Mouse (Mus musculus): Measurements from ENCODE around the gene Srsf10.

The Srsf10 gene

DNA sequence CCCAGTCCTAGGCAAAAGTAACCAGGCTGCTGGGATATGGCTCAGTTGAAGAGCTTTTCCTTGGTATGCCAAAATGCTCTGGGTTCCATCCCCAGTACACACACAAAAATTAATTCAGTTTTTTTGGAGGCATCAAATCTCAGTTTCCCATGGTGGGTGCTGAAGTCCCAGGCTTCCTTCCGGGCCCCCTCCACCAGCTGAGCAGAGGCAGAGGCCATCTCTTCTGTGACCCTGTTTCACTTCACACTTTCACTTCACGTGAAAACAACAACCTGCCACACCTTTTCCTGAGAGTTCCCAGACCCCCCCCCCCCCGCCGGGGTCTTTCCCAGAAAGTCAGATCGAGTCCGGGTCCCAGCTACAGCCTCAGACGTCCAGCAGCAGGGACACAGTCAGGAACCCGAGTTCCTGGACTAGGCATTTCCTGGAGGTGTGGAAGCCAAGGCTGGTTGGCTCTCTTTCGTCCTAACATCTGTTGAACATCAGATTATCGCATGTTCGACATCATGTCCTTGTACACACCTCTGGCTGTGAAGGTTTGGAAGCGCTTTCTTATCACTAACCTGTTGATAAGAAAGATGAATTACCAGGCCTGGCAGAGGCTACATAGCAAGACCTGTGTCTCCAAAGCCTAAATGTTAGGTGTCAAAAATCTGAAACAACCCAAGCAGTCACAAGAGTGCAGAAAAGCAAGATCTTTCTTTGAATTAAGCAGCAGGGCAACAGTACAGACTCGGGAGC lies 53.9 kb downstream of the Srsf10 start:
- Histone ChIP-seq H3K9me3 (ENCODE audit: low read length) (no peaks in the 10 kb centered on the region), H3K4me3 (replicated peaks; ENCODE audit: low read length) (no peak overlapping the region), H3K4me1 (replicated peaks; ENCODE audit: low read depth, low read length) (peaks cover 4% of the 10 kb centered on the region; the same call in 1 of the 2 replicates), H3K36me3 (ENCODE audit: insufficient read depth, low read length) (no peaks in the 10 kb centered on the region), H3K27me3 (ENCODE audit: insufficient read depth, low read length) (no peaks in the 10 kb centered on the region)
- TF ChIP-seq POU5F1 (IDR thresholded peaks at IDR 0.05; ENCODE audit: borderline replicate concordance, low read length): no peak
- no peak for TF ChIP-seq NANOG (IDR thresholded peaks at IDR 0.05; ENCODE audit: borderline replicate concordance, low read length)
- TF ChIP-seq CTCF (conservative IDR thresholded peaks at IDR 0.05; ENCODE audit: low read length): no peak

DNA sequence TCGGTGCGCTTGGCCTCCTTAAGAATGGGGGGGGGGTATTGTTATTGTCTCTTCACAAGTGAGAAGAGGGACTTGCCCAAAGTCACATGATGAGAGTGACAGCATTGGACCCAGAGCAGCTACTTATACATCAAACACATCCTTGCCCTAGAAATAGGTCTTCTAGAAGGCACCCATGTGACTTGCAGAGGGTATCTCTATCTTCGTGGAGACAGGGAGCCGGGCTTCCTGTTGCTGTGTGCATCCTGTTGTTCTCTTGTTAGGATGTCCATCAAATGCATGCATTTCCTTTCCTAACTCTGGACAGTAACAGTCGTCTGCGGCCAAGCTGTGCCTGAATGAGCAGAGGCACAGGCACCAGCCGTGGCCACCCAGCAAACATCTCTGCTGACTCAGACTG lies 56.0 kb downstream of the Srsf10 start:
- Histone ChIP-seq H3K4me1 (replicated peaks; ENCODE audit: low read depth, low read length) (peaks cover 6% of the 10 kb centered on the region; the same call in 1 of the 2 replicates), H3K4me3 (replicated peaks; ENCODE audit: low read length) (no peak overlapping the region), H3K36me3 (ENCODE audit: insufficient read depth, low read length) (no peaks in the 10 kb centered on the region), H3K9me3 (ENCODE audit: low read length) (no peaks in the 10 kb centered on the region), H3K27me3 (ENCODE audit: insufficient read depth, low read length) (peaks cover 1% of the 10 kb centered on the region; the same call in 1 of the 2 replicates)
- TF ChIP-seq NANOG (IDR thresholded peaks at IDR 0.05; ENCODE audit: borderline replicate concordance, low read length) (no peak), CTCF (conservative IDR thresholded peaks at IDR 0.05; ENCODE audit: low read length) (no peak), POU5F1 (IDR thresholded peaks at IDR 0.05; ENCODE audit: borderline replicate concordance, low read length) (no peak)

DNA sequence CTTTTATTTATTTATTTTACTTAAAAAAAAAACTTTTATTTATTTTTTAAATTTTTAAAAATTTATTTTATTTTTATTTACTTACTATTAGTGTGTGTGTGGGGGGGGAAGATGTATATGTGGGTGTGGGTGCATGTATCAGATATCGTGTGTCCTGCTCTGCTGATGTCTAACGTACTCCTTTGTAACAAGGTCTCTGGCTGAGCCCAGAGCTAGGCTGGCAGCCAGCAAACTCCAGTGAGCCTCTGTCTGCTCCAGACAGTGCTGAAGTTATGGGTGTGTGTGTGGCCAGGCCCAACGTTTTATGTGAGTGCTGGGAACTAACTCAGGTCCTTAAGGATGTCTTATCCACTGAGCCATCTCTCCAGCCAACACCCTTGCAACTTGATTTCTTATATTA lies 56.6 kb downstream of the Srsf10 start:
- Histone ChIP-seq H3K9me3 (ENCODE audit: low read length) (no peaks in the 10 kb centered on the region), H3K4me1 (replicated peaks; ENCODE audit: low read depth, low read length) (peaks cover 11% of the 10 kb centered on the region), H3K4me3 (replicated peaks; ENCODE audit: low read length) (no peak overlapping the region), H3K36me3 (ENCODE audit: insufficient read depth, low read length) (no peaks in the 10 kb centered on the region), H3K27me3 (ENCODE audit: insufficient read depth, low read length) (peaks cover 8% of the 10 kb centered on the region; the same call in 1 of the 2 replicates)
- TF ChIP-seq POU5F1 (IDR thresholded peaks at IDR 0.05; ENCODE audit: borderline replicate concordance, low read length) (no peak), NANOG (IDR thresholded peaks at IDR 0.05; ENCODE audit: borderline replicate concordance, low read length) (no peak), CTCF (conservative IDR thresholded peaks at IDR 0.05; ENCODE audit: low read length) (no peak)

DNA sequence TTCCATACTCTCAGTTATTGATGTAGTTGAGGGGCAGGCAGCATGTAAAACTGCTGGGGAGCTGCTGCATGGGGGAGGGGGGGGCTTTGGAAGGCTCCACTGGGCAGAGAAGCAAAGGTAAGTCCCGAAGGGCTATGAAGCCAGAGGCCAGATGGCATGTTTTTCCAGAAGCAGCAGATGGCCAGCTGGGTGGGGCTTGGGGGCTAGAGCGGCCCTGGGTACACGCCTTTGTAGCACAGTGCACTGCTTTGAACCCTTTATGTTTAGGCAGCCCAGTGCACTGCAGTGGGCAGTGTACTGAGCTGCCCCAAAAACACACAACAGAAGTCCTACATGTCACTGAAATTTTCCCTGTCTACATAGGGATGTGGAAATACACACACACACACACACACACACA lies 57.3 kb downstream of the Srsf10 start:
- peaks cover 11% of the 10 kb centered on the region for H3K4me1 ChIP-seq (replicated peaks; ENCODE audit: low read depth, low read length)
- TF ChIP-seq CTCF (conservative IDR thresholded peaks at IDR 0.05; ENCODE audit: low read length) (no peak), POU5F1 (IDR thresholded peaks at IDR 0.05; ENCODE audit: borderline replicate concordance, low read length) (no peak), NANOG (IDR thresholded peaks at IDR 0.05; ENCODE audit: borderline replicate concordance, low read length) (no peak)

DNA sequence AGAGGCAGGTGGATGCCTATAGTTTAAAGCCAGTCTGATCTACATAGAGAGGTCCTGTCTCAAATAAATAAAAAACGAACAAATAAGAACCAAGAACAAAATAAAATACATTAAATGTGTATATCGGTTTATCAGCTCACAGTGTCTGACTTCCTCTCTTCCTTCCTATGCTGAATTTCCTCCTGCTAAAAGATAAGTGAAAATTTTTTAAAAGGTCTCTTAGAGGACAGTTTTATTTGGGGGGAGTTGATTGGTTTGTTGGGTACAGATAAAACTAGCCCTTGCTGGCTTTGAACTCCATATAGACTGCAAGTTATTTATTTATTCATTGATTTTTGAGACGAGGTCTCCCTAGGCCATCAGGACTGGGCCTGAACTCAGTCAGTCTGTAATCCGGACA lies 57.9 kb downstream of the Srsf10 start:
- Histone ChIP-seq H3K4me1 (replicated peaks; ENCODE audit: low read depth, low read length) (peaks cover 13% of the 10 kb centered on the region), H3K4me3 (replicated peaks; ENCODE audit: low read length) (no peak overlapping the region), H3K27me3 (ENCODE audit: insufficient read depth, low read length) (peaks cover 11% of the 10 kb centered on the region; the same call in 1 of the 2 replicates), H3K9me3 (ENCODE audit: low read length) (no peaks in the 10 kb centered on the region), H3K36me3 (ENCODE audit: insufficient read depth, low read length) (no peaks in the 10 kb centered on the region)
- TF ChIP-seq POU5F1 (IDR thresholded peaks at IDR 0.05; ENCODE audit: borderline replicate concordance, low read length): no peak
- no peak for TF ChIP-seq NANOG (IDR thresholded peaks at IDR 0.05; ENCODE audit: borderline replicate concordance, low read length)
- TF ChIP-seq CTCF (conservative IDR thresholded peaks at IDR 0.05; ENCODE audit: low read length): no peak

More for the DNA sequence above, 57.3 kb downstream of the Srsf10 start:
- no peak overlapping the region for H3K4me3 ChIP-seq (replicated peaks; ENCODE audit: low read length)
- peaks cover 11% of the 10 kb centered on the region; the same call in 1 of the 2 replicates for H3K27me3 ChIP-seq (ENCODE audit: insufficient read depth, low read length)
- H3K9me3 ChIP-seq (ENCODE audit: low read length): no peaks in the 10 kb centered on the region
- no peaks in the 10 kb centered on the region for H3K36me3 ChIP-seq (ENCODE audit: insufficient read depth, low read length)

DNA sequence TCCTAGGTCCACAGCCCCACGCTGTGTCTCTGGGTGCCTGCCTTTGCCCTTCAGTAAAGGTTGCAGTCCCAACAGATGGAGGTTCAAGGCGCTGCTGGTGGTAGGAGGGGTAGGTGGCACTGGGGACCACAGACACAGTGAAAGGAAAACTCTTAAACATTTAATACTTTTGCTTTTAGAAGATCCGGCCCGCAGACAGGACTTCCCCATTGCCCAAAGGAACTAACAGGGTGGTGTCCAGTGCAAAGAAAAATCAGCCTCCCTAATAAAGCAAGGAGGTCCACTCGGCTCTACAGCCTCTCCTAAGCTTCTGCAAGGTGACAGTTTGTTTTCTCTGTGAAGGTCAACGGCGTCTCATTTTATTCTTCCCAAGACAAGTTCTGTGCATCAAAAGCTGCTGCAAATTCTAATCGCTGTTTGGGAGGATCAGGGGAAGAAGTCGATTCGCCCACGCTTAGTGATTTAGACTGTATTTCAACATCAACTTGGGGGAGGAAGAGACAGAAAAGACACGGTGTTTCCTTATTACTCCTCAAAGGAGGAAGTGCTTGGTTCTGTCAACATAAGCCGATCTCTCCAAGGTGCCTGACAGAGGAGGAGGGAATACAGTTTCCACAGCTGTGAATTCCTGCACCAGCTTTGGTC lies 63.2 kb downstream of the Srsf10 start:
- H3K4me3 ChIP-seq (replicated peaks; ENCODE audit: low read length): no peak overlapping the region
- TF ChIP-seq POU5F1 (IDR thresholded peaks at IDR 0.05; ENCODE audit: borderline replicate concordance, low read length) (no peak), NANOG (IDR thresholded peaks at IDR 0.05; ENCODE audit: borderline replicate concordance, low read length) (no peak)
- H3K4me1 ChIP-seq (replicated peaks; ENCODE audit: low read depth, low read length): peaks cover 43% of the 10 kb centered on the region
- peaks cover 12% of the 10 kb centered on the region for H3K36me3 ChIP-seq (ENCODE audit: insufficient read depth, low read length)
- no peaks in the 10 kb centered on the region for H3K9me3 ChIP-seq (ENCODE audit: low read length)
- H3K27me3 ChIP-seq (ENCODE audit: insufficient read depth, low read length): peaks cover 16% of the 10 kb centered on the region

DNA sequence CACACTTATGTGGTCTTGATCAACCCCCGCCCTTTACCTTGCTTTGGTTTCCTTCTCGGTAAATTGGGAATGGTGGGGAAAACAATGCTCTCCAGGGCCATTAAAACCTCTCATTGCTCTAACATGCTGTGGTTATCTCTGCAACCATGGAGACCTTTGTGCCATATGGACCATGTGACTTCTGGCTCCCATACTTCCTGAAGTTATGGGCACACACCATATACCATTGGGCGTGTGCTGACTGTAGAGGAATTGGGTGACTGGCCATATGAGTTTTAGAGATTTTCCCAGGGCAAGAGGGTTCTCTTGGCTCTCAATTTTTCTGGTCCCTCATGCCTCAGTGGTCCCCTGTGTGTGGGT lies 63.7 kb downstream of the Srsf10 start:
- Histone ChIP-seq H3K4me3 (replicated peaks; ENCODE audit: low read length) (no peak overlapping the region), H3K4me1 (replicated peaks; ENCODE audit: low read depth, low read length) (peaks cover 46% of the 10 kb centered on the region), H3K9me3 (ENCODE audit: low read length) (no peaks in the 10 kb centered on the region), H3K36me3 (ENCODE audit: insufficient read depth, low read length) (peaks cover 15% of the 10 kb centered on the region), H3K27me3 (ENCODE audit: insufficient read depth, low read length) (peaks cover 16% of the 10 kb centered on the region)
- TF ChIP-seq CTCF (conservative IDR thresholded peaks at IDR 0.05; ENCODE audit: low read length): no peak
- no peak for TF ChIP-seq POU5F1 (IDR thresholded peaks at IDR 0.05; ENCODE audit: borderline replicate concordance, low read length)
- TF ChIP-seq NANOG (IDR thresholded peaks at IDR 0.05; ENCODE audit: borderline replicate concordance, low read length): no peak
